Mouse (Mus musculus) lung, adult 2 months (tissue): ENCODE data around the gene Prkrip1.

Experiments used
- CTCF ChIP-seq: fragments of 200-500 bp; IDR thresholded peaks from 2 replicates; pipeline ENCODE4 v1.5.1; 2011; ENCODE audit warnings: mild to moderate bottlenecking, low read length, control low read depth; ENCODE audit not compliant: insufficient read depth
- POLR2A ChIP-seq: fragments of 200-500 bp; IDR thresholded peaks from 2 replicates; pipeline ENCODE4 v1.6.1; 2011; ENCODE audit warnings: low read depth, mild to moderate bottlenecking, control low read depth, low read length, borderline replicate concordance; ENCODE audit errors: extremely low read depth

GRCm38 (mm10) chr5:136182830-136183229, 15.9 kb downstream of the Prkrip1 start:
- TF ChIP-seq CTCF = no peak
- no peak for TF ChIP-seq POLR2A
